Mouse (Mus musculus) heart, embryonic 14.5 days (tissue): ENCODE measurements at regions not wholly inside any gene's neighbourhood (a gene's known extent, or its start where the extent isn't known, plus 50 kb on each side); places are given as distances from the start of the nearest gene placed in this dataset.

Experiments used
- ATAC-seq: fragments of 200-750 bp; cut with Nextera tagmentation; 2 replicates; pipeline ENCODE4 v1.8.0; 2017; ENCODE audit warnings: low read depth, moderate TSS enrichment; ENCODE audit not compliant: insufficient number of reproducible peaks, insufficient read depth, low FRiP score
- H3K27ac ChIP-seq, 2 experiments: fragments of 200-500 bp in 1 of 2; fragments of 300-500 bp in 1 of 2; sonication (generic) in 1 of 2; replicated peaks in 1 of 2; 2 replicates each; pipeline ENCODE4 v1.5.1; 2012 to 2014; ENCODE audit warnings: low read depth in 2 of 2, low read length in 2 of 2, control low read depth in 1 of 2, mild to moderate bottlenecking in 1 of 2, mixed read lengths in 1 of 2; ENCODE audit not compliant: control insufficient read depth in 1 of 2, insufficient read depth in 1 of 2
- H3K27me3 ChIP-seq: fragments of 300-500 bp; sonication (generic); 2 replicates; pipeline ENCODE4 v1.6.1; 2014; ENCODE audit warnings: mild to moderate bottlenecking, low read length, control low read depth; ENCODE audit not compliant: control insufficient read depth, insufficient read depth
- H3K36me3 ChIP-seq: fragments of 300-500 bp; sonication (generic); 2 replicates; pipeline ENCODE4 v1.6.1; 2014; ENCODE audit warnings: mild to moderate bottlenecking, control low read depth, low read length, mixed read lengths; ENCODE audit not compliant: control insufficient read depth, insufficient read depth
- H3K4me1 ChIP-seq, 2 experiments: fragments of 200-500 bp in 1 of 2; fragments of 300-500 bp in 1 of 2; sonication (generic) in 1 of 2; 2 replicates each; pipeline ENCODE4 v1.6.1; 2012 to 2014; ENCODE audit warnings: low read length in 2 of 2, control low read depth in 1 of 2, mixed read lengths in 1 of 2; ENCODE audit not compliant: control insufficient read depth in 2 of 2, insufficient read depth in 2 of 2
- H3K4me2 ChIP-seq: fragments of 300-500 bp; sonication (generic); 2 replicates; pipeline ENCODE4 v1.6.1; 2014; ENCODE audit warnings: mild to moderate bottlenecking, low read length
- H3K4me3 ChIP-seq, 2 experiments: fragments of 200-500 bp in 1 of 2; fragments of 300-500 bp in 1 of 2; sonication (generic) in 1 of 2; 2 replicates each; pipeline ENCODE4 v1.5.1; 2012 to 2014; ENCODE audit warnings: low read length in 2 of 2, mild to moderate bottlenecking in 2 of 2, control low read depth in 1 of 2, low read depth in 1 of 2, moderate library complexity in 1 of 2; ENCODE audit not compliant: control insufficient read depth in 1 of 2, insufficient read depth in 1 of 2
- H3K9ac ChIP-seq: fragments of 300-500 bp; sonication (generic); 2 replicates; pipeline ENCODE4 v1.6.1; 2014; ENCODE audit warnings: mild to moderate bottlenecking, low read length
- H3K9me3 ChIP-seq: fragments of 300-500 bp; sonication (generic); 2 replicates; pipeline ENCODE4 v1.6.1; 2016; ENCODE audit warnings: low read length, control low read depth; ENCODE audit not compliant: control insufficient read depth
- WGBS: fragments of 180-500 bp; shearing (Covaris S2); extraction: QIAGEN DNeasy Blood & Tissue Kit; methylation state at CpG from one replicate; pipeline ENCODE4 v1.1.7; 2014; 5-methylcytosine and 5-hydroxymethylcytosine counted together

GRCm38 (mm10) chr2:137413432-137413831, 297.0 kb upstream of the Jag1 start:
- Histone ChIP-seq H3K4me3 (no peak overlapping the region), H3K9ac (no peak overlapping the region), H3K27me3 (no peaks in the 10 kb centered on the region), H3K27ac (no peak overlapping the region), H3K9me3 (no peaks in the 10 kb centered on the region), H3K4me2 (no peak overlapping the region), H3K4me1 (peaks cover 0 to 11% of the 10 kb centered on the region in 2 experiments; a peak in 2 of 4 replicates), H3K36me3 (no peaks in the 10 kb centered on the region)
- WGBS = 19% methylated on average over 3 of the region's 3 CpGs
- ATAC-seq = no peak

- 75% methylated on average over 2 of the region's 2 CpGs for WGBS
- Histone ChIP-seq H3K4me3 (no peak overlapping the region), H3K27ac (no peak overlapping the region), H3K9me3 (no peaks in the 10 kb centered on the region), H3K36me3 (no peaks in the 10 kb centered on the region), H3K4me2 (no peak overlapping the region), H3K9ac (no peak overlapping the region), H3K27me3 (no peaks in the 10 kb centered on the region), H3K4me1 (peaks cover 0 to 11% of the 10 kb centered on the region in 2 experiments; a peak in 2 of 4 replicates)
- ATAC-seq = no peak
Observed at GRCm38 (mm10) chr2:137409611-137410010, 293.2 kb upstream of the Jag1 start.

- H3K9ac ChIP-seq = no peak overlapping the region
- peaks cover 0 to 6% of the 10 kb centered on the region in 2 experiments; a peak in 1 of 4 replicates for H3K4me1 ChIP-seq
- 75% methylated on average over 2 of the region's 2 CpGs for WGBS
- no peak overlapping the region for H3K27ac ChIP-seq
- no peaks in the 10 kb centered on the region for H3K9me3 ChIP-seq
- no peak overlapping the region for H3K4me3 ChIP-seq
- no peaks in the 10 kb centered on the region for H3K36me3 ChIP-seq
- H3K4me2 ChIP-seq = no peak overlapping the region
- no peaks in the 10 kb centered on the region for H3K27me3 ChIP-seq
- no peak for ATAC-seq
Observed at GRCm38 (mm10) chr2:137408294-137408693, 291.9 kb upstream of the Jag1 start.

DNA sequence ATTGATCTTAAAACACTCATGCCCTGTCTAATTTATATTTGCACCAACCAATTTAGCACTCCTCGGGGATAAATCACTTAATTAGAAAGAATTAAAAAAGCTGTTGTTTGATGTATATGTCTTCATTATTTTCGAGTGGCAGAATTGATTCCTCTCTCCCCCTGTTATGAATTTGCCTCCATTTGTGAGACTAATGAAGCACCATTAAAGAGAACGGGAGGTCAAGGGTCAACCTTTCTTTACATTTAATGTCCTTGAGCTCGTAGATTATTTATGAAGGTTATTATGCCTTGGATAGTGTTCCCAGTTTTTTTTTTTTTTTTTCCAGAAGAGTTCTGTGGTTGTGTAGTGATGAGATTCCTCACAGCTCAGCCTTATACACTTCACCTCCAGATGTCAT, 277.0 kb upstream of the Jag1 start:
- Histone ChIP-seq H3K4me2 (no peak overlapping the region), H3K4me3 (no peak overlapping the region), H3K9me3 (no peaks in the 10 kb centered on the region), H3K27me3 (no peaks in the 10 kb centered on the region), H3K27ac (no peak overlapping the region), H3K9ac (no peak overlapping the region), H3K36me3 (no peaks in the 10 kb centered on the region), H3K4me1 (no peaks in the 10 kb centered on the region)
- no peak for ATAC-seq
- WGBS = 81% methylated on average over 4 of the region's 4 CpGs

DNA sequence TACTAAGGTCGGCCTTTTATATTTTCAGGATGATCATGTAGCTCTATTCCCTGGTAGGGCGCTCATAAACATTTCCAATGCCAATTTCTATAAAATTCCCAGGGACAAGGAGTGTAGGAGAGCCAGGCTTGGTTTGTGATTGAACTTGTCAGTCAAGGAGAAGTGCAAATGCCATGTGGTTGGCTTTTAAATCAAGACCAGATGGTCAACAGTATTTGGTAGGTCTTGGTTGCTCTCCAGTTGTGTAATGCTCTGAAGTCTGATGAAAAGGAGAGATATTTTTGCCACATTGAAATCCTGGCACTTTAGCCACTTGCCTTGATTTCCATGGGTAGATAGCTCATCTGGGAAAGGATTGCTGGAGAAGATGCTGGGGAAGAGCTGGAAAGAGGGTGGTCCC, 263.4 kb upstream of the Jag1 start:
- Histone ChIP-seq H3K4me3 (no peak overlapping the region), H3K36me3 (no peaks in the 10 kb centered on the region), H3K27me3 (no peaks in the 10 kb centered on the region), H3K9ac (no peak overlapping the region), H3K9me3 (no peaks in the 10 kb centered on the region), H3K4me2 (no peak overlapping the region), H3K4me1 (no peaks in the 10 kb centered on the region), H3K27ac (no peak overlapping the region)
- 91% methylated on average over 2 of the region's 2 CpGs for WGBS
- ATAC-seq = no peak

DNA sequence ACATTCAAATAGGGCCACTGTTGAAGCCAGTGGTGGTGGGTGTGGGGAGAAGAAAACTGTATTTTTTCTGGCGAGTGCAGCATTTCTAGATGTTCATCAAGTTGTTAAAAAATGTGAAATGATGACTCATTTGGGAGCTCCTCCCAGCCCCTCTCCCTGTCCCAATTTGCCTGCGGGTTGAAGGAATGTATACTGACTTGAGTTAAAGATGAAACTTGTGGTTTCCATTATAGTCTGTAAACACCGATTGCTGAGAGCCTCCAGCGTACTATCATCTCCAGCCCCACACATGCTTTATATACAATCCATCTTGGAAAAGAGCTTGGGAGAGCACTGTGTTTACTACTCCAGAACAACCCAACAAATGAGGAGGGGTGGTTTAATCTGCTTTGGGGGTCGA, 258.9 kb upstream of the Jag1 start:
- ATAC-seq = no peak
- Histone ChIP-seq H3K36me3 (no peaks in the 10 kb centered on the region), H3K4me1 (no peaks in the 10 kb centered on the region), H3K27ac (no peak overlapping the region), H3K4me3 (no peak overlapping the region), H3K9me3 (no peaks in the 10 kb centered on the region), H3K9ac (no peak overlapping the region), H3K4me2 (no peak overlapping the region), H3K27me3 (no peaks in the 10 kb centered on the region)
- WGBS = 82% methylated on average over 5 of the region's 5 CpGs

DNA sequence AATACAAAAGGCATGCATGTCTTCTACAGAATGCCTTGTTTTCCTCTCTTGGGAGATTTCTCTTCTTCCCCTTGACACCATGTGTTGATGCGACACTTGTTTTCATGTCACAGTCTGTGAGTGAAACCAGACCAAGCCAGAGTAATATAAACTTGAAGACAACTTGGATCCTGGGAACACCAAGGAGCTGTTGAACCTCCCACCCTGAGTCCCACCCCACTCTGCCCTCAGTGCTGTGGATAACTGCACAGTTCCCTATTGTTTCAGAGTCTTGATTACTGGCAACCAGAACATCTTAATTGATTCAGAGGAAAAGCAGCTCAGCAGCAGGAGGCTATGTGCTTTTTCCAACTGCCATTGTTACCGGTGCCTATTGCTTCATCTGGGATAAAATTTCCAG, 254.6 kb upstream of the Jag1 start:
- Histone ChIP-seq H3K27me3 (no peaks in the 10 kb centered on the region), H3K4me2 (no peak overlapping the region), H3K9me3 (no peaks in the 10 kb centered on the region), H3K27ac (no peak overlapping the region), H3K36me3 (no peaks in the 10 kb centered on the region), H3K4me3 (no peak overlapping the region), H3K4me1 (no peaks in the 10 kb centered on the region), H3K9ac (no peak overlapping the region)
- 74% methylated on average over 2 of the region's 2 CpGs for WGBS
- ATAC-seq = no peak

GRCm38 (mm10) chr2:137363006-137363405, 246.6 kb upstream of the Jag1 start:
- Histone ChIP-seq H3K36me3 (no peaks in the 10 kb centered on the region), H3K4me2 (no peak overlapping the region), H3K9me3 (no peaks in the 10 kb centered on the region), H3K9ac (no peak overlapping the region), H3K27ac (no peak overlapping the region), H3K4me1 (no peaks in the 10 kb centered on the region), H3K4me3 (no peak overlapping the region), H3K27me3 (no peaks in the 10 kb centered on the region)
- 76% methylated on average over 2 of the region's 2 CpGs for WGBS
- no peak for ATAC-seq
